Comparison of ENCODE assay signal across 8 mouse cellular contexts in the genomic region with DNA sequence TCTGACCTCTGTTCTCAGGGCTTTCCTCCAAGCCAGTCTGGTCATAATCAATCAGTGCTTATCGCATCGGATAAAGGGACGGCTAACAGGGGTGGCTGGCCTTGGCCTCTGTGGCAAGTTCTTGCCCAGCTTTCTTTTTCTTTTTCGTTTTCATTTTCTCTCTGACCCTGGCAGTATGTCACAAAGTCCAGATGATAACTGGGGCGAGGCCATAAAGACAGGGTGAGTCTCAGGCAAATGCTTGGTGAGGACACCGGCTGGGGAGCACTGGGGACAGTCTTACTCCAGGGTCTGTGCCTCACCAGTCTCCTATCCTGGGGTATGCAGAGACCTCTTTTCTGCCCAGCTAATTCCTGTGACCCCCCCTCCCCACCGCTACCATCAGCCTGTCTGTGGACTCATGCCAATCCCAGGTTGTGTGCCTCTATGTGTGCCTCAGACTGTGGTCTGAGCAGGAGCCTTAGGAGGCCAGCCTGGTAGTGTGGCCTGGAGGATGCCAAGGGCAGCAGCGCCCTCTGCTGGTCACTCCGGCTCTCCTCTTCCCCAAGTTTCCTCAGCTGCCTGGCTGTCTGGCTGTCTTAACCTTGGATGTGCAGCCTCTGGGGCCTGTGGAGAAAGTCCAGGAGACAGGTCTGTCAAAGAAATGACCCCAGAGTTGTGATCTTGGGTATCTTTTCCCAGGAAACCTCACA. TPM values are rescaled to one million over a fixed set of nuclear protein-coding genes. Genes with fewer than 3 reads are reported as not detected.
A peak's percentile ranks its signal among the peaks of the same experiment; 100 is the strongest.
DNase-seq lines count a peak whose midpoint lies in the region; ATAC-seq and TF ChIP-seq lines count a peak whose summit lies in the region.

No protein-coding gene starts in this region.

- H3K4me1 ChIP-seq in ES-E14 (ENCODE audit: control insufficient read depth in 2 of 2, insufficient read depth in 2 of 2, low read length in 2 of 2, poor library complexity in 1 of 2), result peaks cover 0 to 8% of the 10 kb centered on the region in 2 experiments; a peak in 1 of 4 replicates
- peaks cover 19% of the 10 kb centered on the region for H3K4me1 ChIP-seq in hindbrain, embryonic 10.5 days (replicated peaks)
- no peaks in the 10 kb centered on the region for H3K4me1 ChIP-seq in lung, embryonic 16.5 days (replicated peaks; ENCODE audit: control insufficient read depth, insufficient read depth, low read length)

- in situ Hi-C loops in ES-E14 (cut with MboI; ENCODE audit: low sequenced_read_pairs in 2 of 2, unreplicated experiment in 2 of 2), result loop anchor here in 1 of 2 experiments (25.0 kb wide), 1 partner anchor 109 kb away; no protein-coding TSS in a partner anchor

- WGBS in hindbrain, embryonic 10.5 days, result 42% methylated on average over 9 of the region's 9 CpGs
- WGBS in lung, embryonic 16.5 days, result 42% methylated on average over 9 of the region's 9 CpGs

- H3K9me3 ChIP-seq in ES-E14 (ENCODE audit: control insufficient read depth, insufficient read depth, low read depth, low read length), result no peaks in the 10 kb centered on the region
- H3K9me3 ChIP-seq in hindbrain, embryonic 10.5 days, result no peaks in the 10 kb centered on the region
- H3K9me3 ChIP-seq in lung, embryonic 16.5 days (ENCODE audit: control insufficient read depth, low read length), result no peaks in the 10 kb centered on the region

- peak; percentile 82 for ATAC-seq in lung, embryonic 16.5 days (ENCODE audit: low read depth)

- no peak overlapping the region for H3K27ac ChIP-seq in ES-E14 (ENCODE audit: insufficient read depth, low read depth, low read length, poor library complexity, severe bottlenecking)
- no peak overlapping the region for H3K27ac ChIP-seq in hindbrain, embryonic 10.5 days
- no peak overlapping the region for H3K27ac ChIP-seq in lung, embryonic 16.5 days (ENCODE audit: low read length)

- H3K9ac ChIP-seq in ES-E14 (ENCODE audit: insufficient read depth, low read depth, low read length, poor library complexity, severe bottlenecking), result no peak overlapping the region
- H3K9ac ChIP-seq in lung, embryonic 16.5 days (ENCODE audit: low read length), result no peak overlapping the region

- H3K4me2 ChIP-seq in lung, embryonic 16.5 days (ENCODE audit: low read depth, low read length), result no peak overlapping the region

- no peaks in the 10 kb centered on the region for H3K36me3 ChIP-seq in ES-E14 (ENCODE audit: control insufficient read depth, insufficient read depth, low read length, poor library complexity, severe bottlenecking)
- no peaks in the 10 kb centered on the region for H3K36me3 ChIP-seq in hindbrain, embryonic 10.5 days
- H3K36me3 ChIP-seq in lung, embryonic 16.5 days (ENCODE audit: control insufficient read depth, insufficient read depth, low read length), result no peaks in the 10 kb centered on the region

- H3K27me3 ChIP-seq in hindbrain, embryonic 10.5 days (ENCODE audit: insufficient read depth, poor library complexity, severe bottlenecking), result peaks cover 19% of the 10 kb centered on the region
- peaks cover under 1% of the 10 kb centered on the region for H3K27me3 ChIP-seq in lung, embryonic 16.5 days (ENCODE audit: control insufficient read depth, insufficient read depth, low read depth, low read length)

- H3K4me3 ChIP-seq in ES-E14 (ENCODE audit: insufficient read depth in 1 of 2, low read depth in 1 of 2, low read length in 2 of 2, poor library complexity in 1 of 2, severe bottlenecking in 1 of 2), result no peak overlapping the region
- no peak overlapping the region for H3K4me3 ChIP-seq in hindbrain, embryonic 10.5 days
- H3K4me3 ChIP-seq in lung, embryonic 16.5 days (ENCODE audit: low read length), result no peak overlapping the region

- peak; percentile 71 for DNase-seq in ES-E14 (ENCODE audit: low read depth, low spot score)
- peak; percentile 49 to 67 for DNase-seq in cerebellum, adult 18-20 months
- peak; percentile 89 for DNase-seq in forelimb bud, embryonic 11.5 days (ENCODE audit: low read depth, low spot score)
- peak; percentile 88 for DNase-seq in hindbrain, embryonic 10.5 days (ENCODE audit: low spot score)
- peak; percentile 39 to 80 for DNase-seq in layer of hippocampus, adult 8-10 months (ENCODE audit: low spot score in 2 of 2)
- peak; percentile 85 for DNase-seq in ovary, postnatal 14 days (ENCODE audit: low spot score)
- DNase-seq in thymus, postnatal 0 days (ENCODE audit: low spot score), result peak; percentile 84

TF ChIP-seq in ES-E14, 5 proteins besides CTCF, POLR2A, EP300 and RAD21:
- TF ChIP-seq ZC3H11A (IDR thresholded peaks at IDR 0.05; ENCODE audit: borderline replicate concordance, low read depth, low read length), result peak; percentile 46; the same call in 1 of the 2 replicates
- no peak for TF ChIP-seq ZNF384 (IDR thresholded peaks at IDR 0.05; ENCODE audit: low read depth, low read length)
- no peak for TF ChIP-seq HCFC1 (IDR thresholded peaks at IDR 0.05; ENCODE audit: borderline replicate concordance, insufficient read depth, low read length)
- TF ChIP-seq CHD2 (IDR thresholded peaks at IDR 0.05; ENCODE audit: low read depth, low read length), result no peak

RNA-seq across cellular contexts. Expression of a gene that starts 59.9 kb away (rescaled TPM):
- 0.74 and 1.2 TPM in 2 replicates for total RNA-seq in ES-E14 (2012; rRNA removed)
- polyA plus RNA-seq in hindbrain, embryonic 10.5 days (2016; fragmentation: Nextera tagmentation; extraction: Ambion mirVana), result 5.4 and 6.3 TPM in 2 replicates
- 10 to 100 TPM in 2 of 4 experiments, 1 to 10 TPM in 2; 4.8 to 33.7 (median 19.7) TPM for total RNA-seq in layer of hippocampus, adult 8-10 months (2022)
- 19.1 and 22.5 TPM in 2 replicates for polyA plus RNA-seq in lung, embryonic 16.5 days (2015; fragmentation: Nextera tagmentation; extraction: Ambion mirVana)
- polyA plus RNA-seq in thymus, postnatal 0 days (2015; fragmentation: Nextera tagmentation; extraction: Ambion mirVana), result 77.8 and 82.4 TPM in 2 replicates
